ENCODE assay signal across 8 mouse cellular contexts in the genomic region with DNA sequence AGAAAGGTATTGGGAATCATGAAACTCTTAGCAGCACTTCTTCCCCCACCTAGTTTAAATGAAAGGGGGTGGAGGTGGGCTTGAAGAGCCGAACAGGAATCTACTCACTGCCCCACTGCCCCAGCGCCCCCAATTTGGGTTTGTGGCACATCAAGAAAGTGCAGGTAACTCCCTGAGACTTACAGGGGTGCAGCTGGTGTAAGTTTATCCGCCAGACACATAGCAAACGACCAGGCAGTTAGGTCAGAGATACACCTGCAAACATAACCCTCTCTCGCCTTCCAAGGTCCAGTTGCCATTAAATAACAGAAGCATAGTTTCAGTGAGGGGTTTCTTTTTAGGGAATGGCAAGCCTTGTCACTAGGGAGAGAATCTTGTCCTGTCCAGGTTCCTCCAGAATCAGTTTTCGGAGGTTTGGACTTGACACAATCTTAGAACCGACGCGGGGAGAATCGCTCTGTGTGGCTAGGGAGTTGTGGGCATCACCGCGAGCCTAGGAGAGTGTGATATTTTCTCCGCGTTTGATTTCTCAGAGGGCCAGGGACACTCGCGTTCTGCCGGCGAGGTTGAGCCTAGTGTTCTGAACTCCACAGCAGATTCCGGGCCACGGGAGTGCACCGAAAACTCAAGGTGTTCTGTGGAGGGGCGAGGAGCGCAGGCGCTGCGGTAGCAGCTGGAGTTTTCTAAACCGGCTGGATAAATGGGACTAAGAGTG. TPM values are rescaled to one million over a fixed set of nuclear protein-coding genes. Genes with fewer than 3 reads are reported as not detected.
DNase-seq lines count a peak whose midpoint lies in the region; ATAC-seq and TF ChIP-seq lines count a peak whose summit lies in the region.

No protein-coding gene starts in this region.

- peaks cover 4% of the 10 kb centered on the region; the same call in 1 of the 2 replicates for H3K27me3 ChIP-seq in cerebellum, adult 2 months (ENCODE audit: control insufficient read depth, insufficient read depth, low read length)
- peaks cover 83% of the 10 kb centered on the region for H3K27me3 ChIP-seq in megakaryocyte, embryonic 14.5 days (replicated peaks)
- peaks cover 86% of the 10 kb centered on the region for H3K27me3 ChIP-seq in liver, embryonic 13.5 days
- peaks cover 21% of the 10 kb centered on the region for H3K27me3 ChIP-seq in stomach, postnatal 0 days (ENCODE audit: control insufficient read depth, insufficient read depth, low read length)

- no peak for ATAC-seq in megakaryocyte, adult 5-6 weeks (ENCODE audit: poor library complexity, severe bottlenecking)
- no peak for ATAC-seq in liver, embryonic 13.5 days (ENCODE audit: low read depth)
- no peak for ATAC-seq in stomach, postnatal 0 days (ENCODE audit: low FRiP score, low TSS enrichment)

- no peak overlapping the region for H3K9ac ChIP-seq in liver, embryonic 13.5 days
- no peak overlapping the region for H3K9ac ChIP-seq in stomach, postnatal 0 days (ENCODE audit: low read length)

- no peak for DNase-seq in cerebellum, adult 2 months
- no peak for DNase-seq in cerebellum, adult 11 months
- no peak for DNase-seq in liver, embryonic 13.5 days
- peak; percentile 13 for DNase-seq in stomach, postnatal 0 days (ENCODE audit: low spot score)
- no peak for DNase-seq in spleen, adult 12 weeks (ENCODE audit: low spot score)
- no peak for DNase-seq in yolk sac, embryonic 10.5 days (ENCODE audit: low spot score)

- TF ChIP-seq POLR2A in cerebellum, adult 2 months (IDR thresholded peaks at IDR 0.05; ENCODE audit: borderline replicate concordance, insufficient read depth, low read length), result no peak

- TF ChIP-seq CTCF in cerebellum, adult 2 months (IDR thresholded peaks at IDR 0.05; ENCODE audit: borderline replicate concordance, insufficient read depth, low read depth, low read length), result no peak
- no peak for TF ChIP-seq CTCF in stomach, postnatal 0 days (IDR thresholded peaks at IDR 0.05; ENCODE audit: low read depth)

- no peak overlapping the region for H3K27ac ChIP-seq in cerebellum, adult 2 months (ENCODE audit: insufficient read depth, low read length)
- no peak overlapping the region for H3K27ac ChIP-seq in liver, embryonic 13.5 days
- no peak overlapping the region for H3K27ac ChIP-seq in stomach, postnatal 0 days (replicated peaks)

- no peaks in the 10 kb centered on the region for H3K36me3 ChIP-seq in megakaryocyte, embryonic 14.5 days (replicated peaks; ENCODE audit: low read length)
- no peaks in the 10 kb centered on the region for H3K36me3 ChIP-seq in liver, embryonic 13.5 days
- no peaks in the 10 kb centered on the region for H3K36me3 ChIP-seq in stomach, postnatal 0 days (ENCODE audit: control insufficient read depth, insufficient read depth, low read length)

- H3K9me3 ChIP-seq in megakaryocyte, embryonic 14.5 days, result 0 out of 2 replicates have a peak, but pooled peaks cover 4% of the 10 kb centered on the region
- no peaks in the 10 kb centered on the region for H3K9me3 ChIP-seq in liver, embryonic 13.5 days (replicated peaks)
- H3K9me3 ChIP-seq in stomach, postnatal 0 days (ENCODE audit: control insufficient read depth, low read length), result no peaks in the 10 kb centered on the region

- no peaks in the 10 kb centered on the region for H3K4me1 ChIP-seq in cerebellum, adult 2 months (ENCODE audit: control insufficient read depth, insufficient read depth, low read length)
- peaks cover 38% of the 10 kb centered on the region for H3K4me1 ChIP-seq in megakaryocyte, embryonic 14.5 days
- no peaks in the 10 kb centered on the region for H3K4me1 ChIP-seq in liver, embryonic 13.5 days (replicated peaks)
- no peaks in the 10 kb centered on the region for H3K4me1 ChIP-seq in stomach, postnatal 0 days (replicated peaks; ENCODE audit: control insufficient read depth, insufficient read depth)

- peak overlapping the region; percentile 39; the same call in 1 of the 2 replicates for H3K4me2 ChIP-seq in liver, embryonic 13.5 days
- H3K4me2 ChIP-seq in stomach, postnatal 0 days (replicated peaks; ENCODE audit: low read depth), result peak overlapping the region; percentile 50

- peak overlapping the region; percentile 61 for H3K4me3 ChIP-seq in cerebellum, adult 2 months (replicated peaks; ENCODE audit: insufficient read depth, low read depth, low read length)
- H3K4me3 ChIP-seq in megakaryocyte, embryonic 14.5 days (replicated peaks), result peak overlapping the region; percentile 84
- H3K4me3 ChIP-seq in liver, embryonic 13.5 days (replicated peaks), result 0 out of 2 replicates have a peak overlapping the region, but pooled peaks have one; percentile 12
- H3K4me3 ChIP-seq in stomach, postnatal 0 days (ENCODE audit: low read depth, low read length), result peak overlapping the region; percentile 26

- WGBS in cerebellum, adult 2 months, result 2% methylated on average over 26 of the region's 26 CpGs
- WGBS in liver, embryonic 13.5 days (ENCODE audit: insufficient replicate concordance), result 3% methylated on average over 26 of the region's 26 CpGs
- 4% methylated on average over 26 of the region's 26 CpGs for WGBS in stomach, postnatal 0 days

- TF ChIP-seq EP300 in stomach, postnatal 0 days (optimal IDR thresholded peaks at IDR 0.05), result no peak

RNA-seq across cellular contexts. Expression of a gene that starts 2.5 kb away (rescaled TPM):
- 22.5 and 24.7 TPM in 2 replicates for polyA plus RNA-seq in cerebellum, adult 2 months (2012; rRNA removed)
- not detected in 2 replicates for polyA plus RNA-seq in megakaryocyte, embryonic 14.5 days (2012; ENCODE audit: insufficient read depth, low replicate concordance)
- total RNA-seq in megakaryocyte, adult 5-6 weeks (2015), result not detected in 2 replicates
- total RNA-seq in megakaryocyte, adult 5-6 weeks (2017), result not detected in 2 replicates
- polyA plus RNA-seq in liver, embryonic 13.5 days (2015; fragmentation: Nextera tagmentation; extraction: Ambion mirVana), result 0.07 and 0.08 TPM in 2 replicates
- polyA plus RNA-seq in stomach, postnatal 0 days (2015; fragmentation: Nextera tagmentation; extraction: Ambion mirVana), result 0.28 and 0.42 TPM in 2 replicates

Comparison
In these comparisons a context has a peak if more than half of its experiments do, and no peak if none do; other contexts are left out.
1. H3K4me3 ChIP-seq: peak in every context shown above with its lines; median percentile 84 in megakaryocyte, embryonic 14.5 days; 61 in cerebellum, adult 2 months; 26 in stomach, postnatal 0 days; 12 in liver, embryonic 13.5 days.
2. RNA of a gene that starts 2.5 kb away (polyA plus RNA-seq): 22.5 to 24.7 TPM in cerebellum, adult 2 months; 0.28 to 0.42 TPM in stomach, postnatal 0 days, 0.07 to 0.08 TPM in liver, embryonic 13.5 days and not detected in megakaryocyte, embryonic 14.5 days; every median in the first group is over 10 times any median in the second.